27 mouse cellular contexts compared by ENCODE assay signal in the genomic region with DNA sequence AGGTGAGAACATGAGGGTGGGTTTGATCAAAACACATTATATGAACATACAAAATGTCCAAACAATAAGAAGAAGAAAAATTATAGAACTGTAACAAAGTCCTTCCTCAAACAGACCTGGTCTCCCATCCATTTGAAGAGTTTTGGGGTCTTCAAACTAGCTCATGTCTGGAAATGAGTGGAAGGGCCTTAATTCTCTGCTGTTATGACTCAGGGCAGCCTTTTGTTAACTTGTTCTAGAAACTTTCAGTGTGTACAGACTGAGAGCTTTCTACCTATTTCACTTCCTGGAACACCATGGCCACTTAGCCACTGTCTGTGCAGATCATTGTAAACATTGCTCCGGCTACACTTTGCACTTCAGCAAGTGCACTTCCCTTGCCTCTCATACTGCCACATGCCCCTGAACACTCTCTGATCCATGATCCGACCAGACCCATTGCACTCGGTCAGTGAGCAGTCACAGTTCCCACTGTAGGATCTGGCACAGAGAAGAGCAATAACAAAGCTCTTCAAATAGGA. TPM values are rescaled to one million over a fixed set of nuclear protein-coding genes. Genes with fewer than 3 reads are reported as not detected.
"Had no signal": no experiment of that assay in that cellular context is flagged by ENCODE, and none has a peak within 500 bp of the region (broad histone marks: within the 10 kb centered on the region; RNA-seq: fewer than 3 reads in every experiment).

No protein-coding gene starts in this region.

- DNase-seq: kidney, adult 18-20 months; kidney, adult 9 months; kidney, postnatal 14 days; kidney, postnatal 4 days; liver, embryonic 13.5 days; lung, adult 2 months; lung, postnatal 14 days; lung, postnatal 4 days; midbrain, embryonic 14.5 days; thymus, adult 18-20 months; thymus, postnatal 4 days had no signal

- H3K9ac ChIP-seq: limb, embryonic 13.5 days; liver, embryonic 13.5 days had no signal

- H3K9me3 ChIP-seq: limb, embryonic 10.5 days; limb, embryonic 13.5 days; liver, embryonic 13.5 days had no signal

- H3K4me2 ChIP-seq: limb, embryonic 13.5 days; liver, embryonic 13.5 days; midbrain, embryonic 11.5 days had no signal

- H3K4me3 ChIP-seq: limb, embryonic 10.5 days; limb, embryonic 13.5 days; liver, embryonic 13.5 days had no signal

- H3K36me3 ChIP-seq: limb, embryonic 10.5 days; limb, embryonic 13.5 days; liver, embryonic 13.5 days had no signal

- H3K4me1 ChIP-seq: limb, embryonic 10.5 days; limb, embryonic 13.5 days; liver, embryonic 13.5 days had no signal

- H3K27ac ChIP-seq: limb, embryonic 10.5 days; limb, embryonic 13.5 days; liver, embryonic 13.5 days had no signal

- ATAC-seq: inflammation-experienced regulatory T-cells, adult 6 months had no signal

- H3K27me3 ChIP-seq: limb, embryonic 13.5 days; liver, embryonic 13.5 days had no signal

RNA-seq across cellular contexts. Expression of gene Hsd17b6, which starts 4.1 kb away (rescaled TPM):
- total RNA-seq: layer of hippocampus, adult 18-20 months; layer of hippocampus, postnatal 14 days; left cerebral cortex, adult 8-10 months; left cerebral cortex, postnatal 14 days; megakaryocyte progenitor cell, adult 5-6 weeks; midbrain, postnatal 0 days had no signal
- polyA plus RNA-seq: inflammation-experienced regulatory T-cells, adult 6 months; kidney, embryonic 16.5 days; limb, embryonic 10.5 days; limb, embryonic 13.5 days; liver, embryonic 13.5 days; lung, embryonic 16.5 days; midbrain, embryonic 11.5 days; midbrain, embryonic 14.5 days; midbrain, postnatal 0 days; neural tube, embryonic 11.5 days; neural tube, embryonic 14.5 days; stomach, embryonic 14.5 days; testis, adult 2 months had no signal
